Mouse (Mus musculus) C2C12 (cell line): ENCODE results near the gene Hs3st1.

ENCODE experiments used
- CTCF ChIP-seq: IDR thresholded peaks from one replicate; pipeline ENCODE4 v1.5.1; 2011; ENCODE audit not compliant: control insufficient read depth, insufficient read depth, insufficient read length
- MAX ChIP-seq: IDR thresholded peaks from one replicate; pipeline ENCODE4 v1.6.1; 2011; ENCODE audit warnings: mild to moderate bottlenecking, control low read depth
- MYOD1 ChIP-seq: IDR thresholded peaks from one replicate; pipeline ENCODE4 v1.6.1; 2011; ENCODE audit warnings: low read depth; ENCODE audit not compliant: control insufficient read depth, insufficient read length
- USF1 ChIP-seq: IDR thresholded peaks from one replicate; pipeline ENCODE4 v1.6.1; 2011; ENCODE audit warnings: low read depth, mild to moderate bottlenecking, control low read depth, moderate library complexity

DNA sequence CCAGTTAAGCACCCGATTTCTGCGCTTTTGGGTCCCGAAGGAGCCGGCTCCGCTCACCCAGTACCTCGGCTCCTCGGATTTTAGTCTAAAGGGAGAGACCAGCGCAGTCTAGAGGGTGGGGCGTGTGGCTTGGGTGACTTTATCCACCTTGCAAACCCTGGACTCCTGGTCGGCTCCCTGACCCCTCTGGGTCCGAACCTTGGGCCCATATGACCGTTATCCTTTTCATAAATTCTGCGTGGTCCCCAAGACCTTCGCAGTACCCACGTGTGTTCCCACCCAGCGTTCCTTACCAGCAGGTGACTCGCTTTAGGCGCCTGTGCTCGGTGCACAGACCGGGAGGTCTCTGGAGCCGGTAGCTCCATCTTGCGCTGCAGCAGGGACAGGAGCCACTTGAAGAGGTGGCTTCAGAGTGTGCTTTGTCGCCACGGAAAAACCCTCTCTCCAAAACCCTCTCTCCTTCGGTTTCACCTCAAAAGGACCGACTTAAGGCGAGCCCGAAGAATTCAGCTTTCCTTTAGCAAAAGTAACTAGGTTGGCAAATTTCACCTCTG lies 110.4 kb downstream of the Hs3st1 start:
- TF ChIP-seq CTCF (no peak), MAX (no peak), MYOD1 (no peak), USF1 (no peak)
